Mouse (Mus musculus): ENCODE data around the gene Bik. TPM values are rescaled to one million over a fixed set of nuclear protein-coding genes. Genes with fewer than 3 reads are reported as not detected.

Gene Bik
- total RNA-seq, 4 experiments from 2014 or later: 0.40 to 0.66 (median 0.47) TPM; not detected in 1

DNA sequence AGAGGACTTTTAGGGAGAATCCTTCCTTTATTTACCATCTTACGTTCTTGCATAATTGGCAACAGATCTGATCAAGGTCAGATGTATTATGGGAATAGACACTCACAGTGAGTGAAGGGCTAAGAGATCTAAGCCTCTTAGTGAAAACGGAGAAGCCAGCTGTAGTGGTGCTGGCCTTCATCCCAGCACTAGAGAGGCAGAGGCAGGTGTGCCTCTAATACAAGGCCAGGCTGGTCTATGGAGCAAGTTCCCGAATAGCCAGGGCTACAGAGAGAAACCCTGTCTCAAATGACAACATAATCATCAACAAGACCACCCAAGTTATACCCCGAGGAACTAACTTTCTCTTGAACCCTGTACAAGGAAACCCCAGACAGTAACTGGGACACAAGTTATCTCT lies 56.3 kb downstream of the Bik start:
- DNase-seq (ENCODE audit: low spot score in 2 of 2): no peak

DNA sequence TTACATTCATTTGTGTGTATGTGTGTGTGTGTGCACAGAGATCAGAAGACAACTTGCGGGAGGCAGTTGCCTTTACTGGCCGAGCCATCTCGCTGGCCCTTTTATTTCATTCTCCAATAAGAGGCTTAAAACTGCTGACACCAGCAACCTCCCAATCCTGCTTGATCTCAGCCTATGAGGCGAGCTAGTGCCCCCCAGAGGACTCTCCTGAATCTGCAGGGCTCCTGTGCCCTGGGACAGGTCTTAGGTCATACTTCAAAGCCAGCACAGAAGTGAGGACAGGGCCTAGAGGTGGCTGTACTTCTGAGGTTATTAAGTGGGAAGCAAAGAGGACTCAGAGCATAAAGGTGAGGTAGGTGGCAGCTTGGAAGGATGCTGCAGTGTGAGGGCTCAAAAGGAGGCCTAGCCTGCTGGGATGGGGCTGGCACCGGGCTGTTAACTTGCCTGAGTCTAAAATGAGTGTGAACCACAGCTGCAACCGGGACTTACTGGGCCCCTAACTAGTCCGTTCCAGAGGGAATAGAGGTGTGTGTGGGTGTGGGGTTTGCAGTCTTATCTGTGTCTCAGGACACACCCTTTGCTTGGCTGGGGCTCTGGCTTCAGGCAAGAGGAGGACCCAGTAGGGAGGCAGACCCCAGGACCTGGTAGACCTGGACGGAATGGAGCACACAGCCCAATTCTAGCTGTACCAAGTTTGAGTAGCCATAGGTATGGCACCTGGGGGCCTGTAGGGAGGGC lies 56.9 kb downstream of the Bik start:
- DNase-seq (ENCODE audit: low spot score in 2 of 2): no peak

DNA sequence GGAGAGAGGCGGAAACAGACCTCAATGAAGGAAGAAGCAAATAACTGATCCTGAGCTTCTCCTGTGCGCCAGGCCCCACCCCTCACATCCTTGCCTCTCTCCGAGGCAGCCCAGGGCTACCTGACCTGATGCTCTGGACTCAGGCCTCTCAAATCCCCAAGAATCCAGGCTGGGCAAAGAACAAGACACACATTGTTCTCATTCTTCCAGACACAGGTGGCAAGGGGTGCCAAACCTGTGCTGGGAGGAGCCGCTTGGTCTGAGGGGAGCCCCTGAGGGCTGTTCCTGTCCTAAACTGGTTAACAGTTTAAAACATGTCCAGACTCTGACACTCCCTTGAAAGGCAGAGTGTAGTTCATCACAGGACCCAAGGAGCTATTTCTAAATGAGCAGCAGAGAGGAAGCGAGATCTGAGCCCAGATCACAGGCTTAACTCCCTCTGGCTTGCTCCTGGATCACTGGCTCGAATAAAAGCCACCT lies 58.1 kb downstream of the Bik start:
- no peak for DNase-seq (ENCODE audit: low spot score in 2 of 2)

DNA sequence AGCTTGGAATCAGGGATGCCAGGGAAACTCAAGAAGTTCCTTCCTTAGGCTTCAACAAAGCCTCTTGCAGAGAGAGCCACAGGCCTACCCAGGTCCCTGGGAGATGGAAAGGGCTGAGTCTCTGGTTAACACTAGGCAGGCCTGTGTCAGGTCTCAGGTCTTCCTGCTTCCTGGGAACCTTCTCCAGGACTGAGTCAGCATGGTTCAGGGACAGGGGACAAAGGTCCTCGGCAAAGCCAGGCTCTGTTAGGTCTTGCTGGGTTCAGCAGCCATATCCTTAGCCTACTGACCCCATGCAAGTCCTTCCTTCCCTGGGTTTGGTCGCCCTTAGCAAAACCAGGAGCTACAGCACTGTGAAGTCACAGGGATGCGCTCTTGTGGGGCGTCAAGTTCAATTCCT lies 64.2 kb downstream of the Bik start:
- DNase-seq (ENCODE audit: low spot score in 2 of 2): no peak

DNA sequence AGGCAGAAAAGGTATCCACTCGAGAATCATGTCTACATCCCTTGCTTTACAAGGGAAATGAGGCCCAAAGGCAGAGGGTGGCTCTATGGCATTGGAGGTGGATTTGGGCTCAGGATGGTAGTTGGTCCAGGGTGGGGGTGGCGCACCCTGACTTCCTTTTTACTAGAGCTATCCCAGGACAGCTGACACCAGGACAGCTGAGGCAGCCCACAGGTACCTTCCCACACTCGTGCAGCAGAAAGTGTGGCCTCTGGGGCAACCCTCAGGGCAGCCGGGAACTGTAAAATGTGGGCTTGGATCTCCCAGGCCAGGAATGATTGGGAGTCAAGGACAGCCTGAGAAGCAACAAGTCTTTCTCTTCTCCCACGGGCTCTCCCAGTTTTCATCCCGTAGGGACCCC lies 65.1 kb downstream of the Bik start:
- no peak for DNase-seq (ENCODE audit: low spot score in 2 of 2)

DNA sequence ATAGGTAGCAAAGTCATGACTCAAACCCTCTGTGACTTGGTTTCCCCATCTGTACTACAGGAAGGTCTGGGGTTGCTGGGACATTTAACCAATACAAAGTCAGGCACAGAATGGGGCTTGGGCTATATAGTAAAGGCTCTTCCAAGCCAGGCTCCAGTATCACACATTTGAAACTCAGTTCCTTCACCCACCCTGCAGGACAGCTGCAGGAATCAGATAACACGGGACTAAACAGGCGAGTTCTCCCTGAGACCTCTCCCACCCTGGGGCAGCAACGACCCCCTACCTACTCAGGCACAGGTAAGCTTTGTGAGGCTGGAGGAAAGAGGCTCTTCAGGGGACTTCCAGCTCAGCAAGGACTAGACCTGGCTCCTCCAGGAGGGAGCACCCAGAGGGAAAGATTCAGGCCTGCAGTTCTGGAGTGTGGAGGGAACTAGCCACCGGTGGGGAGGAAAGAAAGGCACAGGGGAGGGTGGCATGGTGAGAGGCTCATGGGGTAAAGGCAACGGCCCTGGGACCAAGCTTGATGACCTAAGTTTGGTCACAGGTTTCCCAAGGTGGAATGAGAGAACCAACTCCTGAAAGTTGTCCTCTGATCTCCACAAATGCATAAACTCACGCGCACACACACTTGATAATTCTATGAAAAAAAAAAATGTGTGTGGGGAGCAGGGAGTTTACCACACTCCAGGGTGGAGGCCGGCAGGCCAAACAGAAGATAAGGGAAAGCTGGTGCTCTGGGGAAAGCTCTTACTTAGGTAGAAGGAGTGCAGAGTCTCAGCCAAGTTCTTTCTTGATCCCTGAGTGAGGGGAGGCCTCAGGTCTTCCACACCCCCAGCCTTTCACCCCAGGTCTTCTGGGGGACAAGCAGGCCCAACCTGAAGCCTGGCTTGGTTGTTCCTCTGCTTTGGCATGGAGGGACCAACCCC lies 65.9 kb downstream of the Bik start:
- no peak for DNase-seq (ENCODE audit: low spot score in 2 of 2)

DNA sequence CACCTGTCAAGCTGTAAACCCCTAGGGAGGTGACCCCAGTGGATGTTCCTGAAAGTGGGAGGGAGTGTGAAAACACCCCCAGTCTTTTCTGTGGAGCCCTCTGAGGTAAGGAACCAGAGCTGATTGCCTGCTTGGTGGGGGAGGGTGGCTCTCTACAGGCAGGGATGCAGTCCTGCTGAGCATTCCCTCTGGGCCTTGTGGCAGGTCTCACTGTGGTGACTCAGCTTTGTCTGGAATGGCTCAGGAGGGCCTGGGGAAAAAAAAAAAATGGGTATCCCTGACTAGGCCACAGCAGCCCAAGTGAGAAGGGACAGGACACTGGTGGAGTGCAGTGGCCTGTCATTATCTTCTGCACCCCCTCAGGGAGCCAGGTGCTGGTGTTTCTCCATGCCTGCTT lies 66.5 kb downstream of the Bik start:
- DNase-seq (ENCODE audit: low spot score in 2 of 2): no peak

DNA sequence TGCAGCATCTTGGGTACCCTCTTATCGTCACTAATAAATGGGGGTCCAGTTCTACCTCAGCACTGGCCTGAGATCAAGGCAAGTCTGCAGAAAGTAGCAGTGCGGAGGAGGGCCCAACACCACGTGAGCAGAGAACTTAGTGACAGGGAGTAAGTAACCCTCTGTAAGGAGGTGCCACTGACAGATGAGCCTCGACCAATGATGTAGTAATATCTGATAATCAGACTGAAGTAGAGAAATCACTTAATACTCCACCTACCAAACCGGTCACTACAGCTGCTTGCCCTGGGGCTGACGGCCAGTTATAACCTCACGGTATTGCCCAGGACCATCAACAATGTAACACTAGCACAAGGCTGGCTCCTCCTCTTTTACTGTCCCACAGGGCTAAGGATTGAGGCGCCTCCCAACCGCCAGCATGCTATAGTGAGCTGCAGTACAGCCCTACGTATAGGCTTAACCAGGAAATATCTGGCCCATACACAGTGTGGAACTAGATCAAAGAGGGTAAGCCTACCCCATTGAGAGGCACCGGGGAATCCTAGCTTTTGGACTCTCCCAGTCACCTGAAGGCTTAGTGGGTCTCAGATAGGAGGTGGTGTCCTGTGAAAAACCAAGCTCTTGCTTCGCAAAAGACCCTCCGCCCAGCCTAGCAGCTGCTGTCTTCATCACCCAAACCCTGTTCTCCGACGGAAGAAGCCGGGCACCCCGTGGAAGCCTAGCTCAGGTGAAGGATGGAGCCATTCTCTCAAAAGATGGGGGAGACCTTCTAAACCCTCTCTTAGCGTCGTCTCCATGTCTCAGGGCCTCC lies 67.2 kb downstream of the Bik start:
- no peak for DNase-seq (ENCODE audit: low spot score in 2 of 2)

Small RNA genes within 50 kb of the gene (microRNA-seq; reads per million reads assigned to microRNA genes)
- 0 reads per million in 2 experiments for gene Gm24575

Other genes with a start within 250 kb of the Bik start
- 10 to 100 TPM; 16.1 to 23.7 (median 20.0) TPM for gene Arfgap3, start 176.6 kb upstream of the Bik start, total RNA-seq (2022)
- 100 to 1,000 TPM in 3 of 4 experiments, 10 to 100 TPM in 1; 95.2 to 112 (median 106) TPM for gene Pacsin2, start 62.3 kb upstream of the Bik start, total RNA-seq (2022)
- 10 to 100 TPM; 32.0 to 40.0 (median 36.2) TPM for gene Ttll1, start 16.0 kb upstream of the Bik start, total RNA-seq (2022)
- gene Tspo, start 36.7 kb downstream of the Bik start, total RNA-seq (2022): 10 to 100 TPM in 2 of 4 experiments, 1 to 10 TPM in 2; 7.0 to 23.0 (median 12.5) TPM
- 10 to 100 TPM; 24.6 to 28.3 (median 26.9) TPM for gene Mcat, start 36.9 kb downstream of the Bik start, total RNA-seq (2022)
- 10 to 100 TPM in 3 of 4 experiments, 1 to 10 TPM in 1; 9.5 to 13.3 (median 11.7) TPM for gene Ttll12, start 68.3 kb downstream of the Bik start, total RNA-seq (2022)
- gene Scube1, start 198.2 kb downstream of the Bik start, total RNA-seq (2022): 10 to 100 TPM; 17.6 to 18.5 (median 18.2) TPM

Measured in layer of hippocampus, adult 8-10 months (tissue).